Mouse (Mus musculus) midbrain, embryonic 12.5 days (tissue): Measurements from ENCODE around the gene Efnb2. TPM values are rescaled to one million over a fixed set of nuclear protein-coding genes. Genes with fewer than 3 reads are reported as not detected.
A peak's percentile ranks its signal among the peaks of the same experiment; 100 is the strongest.

Experiments used
- ATAC-seq: fragments of 200-750 bp; cut with Nextera tagmentation; 2 replicates; pipeline ENCODE4 v1.8.0; 2017; ENCODE audit warnings: low read depth, moderate TSS enrichment, moderate library complexity; ENCODE audit not compliant: low FRiP score
- H3K27ac ChIP-seq: fragments of 300-500 bp; sonication (generic); replicated peaks from 2 replicates; pipeline ENCODE4 v1.5.1; 2016; ENCODE audit warnings: mild to moderate bottlenecking
- H3K27me3 ChIP-seq: fragments of 300-500 bp; sonication (generic); 2 replicates; pipeline ENCODE4 v1.6.1; 2016; ENCODE audit warnings: mild to moderate bottlenecking
- H3K36me3 ChIP-seq: fragments of 300-500 bp; sonication (generic); 2 replicates; pipeline ENCODE4 v1.6.1; 2016
- H3K4me1 ChIP-seq: fragments of 300-500 bp; sonication (generic); 2 replicates; pipeline ENCODE4 v1.6.1; 2016
- H3K4me2 ChIP-seq: fragments of 300-500 bp; sonication (generic); replicated peaks from 2 replicates; pipeline ENCODE4 v1.6.1; 2016; ENCODE audit warnings: mild to moderate bottlenecking, moderate library complexity
- H3K4me3 ChIP-seq: fragments of 300-500 bp; sonication (generic); 2 replicates; pipeline ENCODE4 v1.5.1; 2016; ENCODE audit warnings: mild to moderate bottlenecking
- H3K9ac ChIP-seq: fragments of 300-500 bp; sonication (generic); replicated peaks from 2 replicates; pipeline ENCODE4 v1.6.1; 2016; ENCODE audit warnings: mild to moderate bottlenecking, moderate library complexity
- H3K9me3 ChIP-seq: fragments of 300-500 bp; sonication (generic); 2 replicates; pipeline ENCODE4 v1.6.1; 2016; ENCODE audit warnings: mild to moderate bottlenecking
- WGBS: fragments of 180-500 bp; shearing (Covaris S2); methylation state at CpG from one replicate; pipeline ENCODE4 v1.1.7; 2016; 5-methylcytosine and 5-hydroxymethylcytosine counted together
- polyA plus RNA-seq: library from polyadenylated mRNA; unstranded; fragments of >200 nt; fragmentation: Nextera tagmentation; extraction: Ambion mirVana; gene quantifications from 2 replicates; pipeline ENCODE4 v1.2.1, GENCODE M21; 2016

The Efnb2 gene
- polyA plus RNA-seq, 1 experiment from 2014 or later: 26.7 TPM

- no peaks in the 10 kb centered on the region for H3K9me3 ChIP-seq
- H3K4me1 ChIP-seq: peaks cover 85% of the 10 kb centered on the region
- ATAC-seq: no peak
- peak overlapping the region; percentile 91; the same call in 1 of the 2 replicates for H3K4me2 ChIP-seq
- WGBS: 62% methylated on average over 5 of the region's 5 CpGs
- H3K4me3 ChIP-seq: no peak overlapping the region
- H3K27ac ChIP-seq: no peak overlapping the region
- H3K9ac ChIP-seq: no peak overlapping the region
- H3K27me3 ChIP-seq: peaks cover 82% of the 10 kb centered on the region
- no peaks in the 10 kb centered on the region for H3K36me3 ChIP-seq
Observed at GRCm38 (mm10) chr8:8653343-8653742, 7.7 kb downstream of the Efnb2 start.

DNA sequence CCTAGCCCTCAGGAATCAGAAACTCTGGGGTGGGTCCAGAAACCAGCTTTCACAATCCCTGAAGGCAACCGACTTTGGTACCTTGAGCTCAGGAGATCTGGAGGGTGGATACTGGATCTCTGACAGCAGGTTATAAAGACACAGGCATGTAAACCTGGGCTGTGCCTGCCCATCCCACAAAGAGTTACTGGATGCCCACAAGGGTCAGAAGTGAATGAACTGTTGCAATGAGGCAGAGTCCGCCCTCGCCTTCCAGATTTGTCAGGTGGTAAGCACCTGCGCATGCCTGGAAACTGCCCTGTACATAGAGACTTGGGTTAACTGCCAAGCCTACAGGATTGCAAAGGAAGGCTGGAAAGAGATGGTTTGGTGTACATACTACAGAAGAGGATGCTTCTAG, 8.7 kb downstream of the Efnb2 start:
- Histone ChIP-seq H3K9me3 (no peaks in the 10 kb centered on the region), H3K36me3 (no peaks in the 10 kb centered on the region), H3K9ac (no peak overlapping the region), H3K4me1 (peaks cover 80% of the 10 kb centered on the region), H3K4me3 (no peak overlapping the region), H3K4me2 (no peak overlapping the region), H3K27me3 (peaks cover 87% of the 10 kb centered on the region), H3K27ac (no peak overlapping the region)
- 92% methylated on average over 4 of the region's 4 CpGs for WGBS
- no peak for ATAC-seq

GRCm38 (mm10) chr8:8649944-8650343, 11.1 kb downstream of the Efnb2 start:
- H3K36me3 ChIP-seq: no peaks in the 10 kb centered on the region
- no peaks in the 10 kb centered on the region for H3K9me3 ChIP-seq
- no peak overlapping the region for H3K9ac ChIP-seq
- H3K4me3 ChIP-seq: no peak overlapping the region
- no peak for ATAC-seq
- peaks cover 65% of the 10 kb centered on the region for H3K4me1 ChIP-seq
- H3K27ac ChIP-seq: no peak overlapping the region
- no peak overlapping the region for H3K4me2 ChIP-seq
- 49% methylated on average over 8 of the region's 8 CpGs for WGBS
- H3K27me3 ChIP-seq: peaks cover 100% of the 10 kb centered on the region

DNA sequence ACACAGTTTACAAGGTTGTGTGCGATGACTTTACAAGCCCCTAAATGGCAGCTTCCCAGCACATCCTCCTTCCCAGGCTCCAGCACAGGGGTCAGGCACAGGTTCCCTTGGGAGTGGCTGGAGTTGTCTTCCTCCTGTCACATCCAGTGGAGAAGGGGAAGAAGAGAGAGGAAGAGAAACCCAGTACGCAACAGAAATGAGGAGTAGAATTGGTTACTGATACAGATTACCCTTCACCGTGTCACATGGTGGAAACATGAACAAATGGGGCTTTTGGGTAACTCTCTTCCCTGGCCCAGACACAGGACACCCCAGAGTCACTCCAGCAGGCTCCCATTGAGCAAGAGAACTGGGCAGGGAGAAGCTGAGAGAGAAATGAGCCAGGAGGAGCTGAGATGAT, 11.5 kb downstream of the Efnb2 start:
- no peak for ATAC-seq
- Histone ChIP-seq H3K27me3 (peaks cover 98% of the 10 kb centered on the region), H3K4me3 (no peak overlapping the region), H3K9ac (no peak overlapping the region), H3K27ac (no peak overlapping the region), H3K4me2 (no peak overlapping the region), H3K9me3 (no peaks in the 10 kb centered on the region), H3K4me1 (peaks cover 62% of the 10 kb centered on the region), H3K36me3 (no peaks in the 10 kb centered on the region)
- WGBS: 95% methylated on average over 3 of the region's 3 CpGs

DNA sequence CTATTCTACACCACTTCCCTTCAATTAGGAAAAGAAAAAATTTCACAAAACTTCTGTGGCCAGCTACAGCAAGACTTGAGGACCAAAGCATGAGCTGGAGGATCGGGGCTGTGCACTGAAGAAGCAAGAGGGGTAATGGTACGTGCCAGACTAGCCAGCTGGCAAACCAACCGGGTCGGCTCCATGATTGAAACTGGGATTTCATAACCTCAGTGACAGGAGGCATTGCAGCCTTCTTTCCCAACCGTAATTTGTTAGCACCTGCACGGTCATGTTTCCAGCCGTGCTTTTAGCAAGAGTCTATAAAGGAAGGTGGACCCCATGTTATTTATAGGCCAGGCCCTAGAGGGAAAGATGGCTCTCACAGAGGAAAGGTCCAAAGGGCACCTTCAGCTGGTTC, 12.4 kb downstream of the Efnb2 start:
- Histone ChIP-seq H3K27me3 (peaks cover 98% of the 10 kb centered on the region), H3K9ac (no peak overlapping the region), H3K4me1 (peaks cover 62% of the 10 kb centered on the region), H3K27ac (no peak overlapping the region), H3K9me3 (no peaks in the 10 kb centered on the region), H3K36me3 (no peaks in the 10 kb centered on the region), H3K4me3 (no peak overlapping the region), H3K4me2 (no peak overlapping the region)
- no peak for ATAC-seq
- WGBS: 90% methylated on average over 7 of the region's 7 CpGs

DNA sequence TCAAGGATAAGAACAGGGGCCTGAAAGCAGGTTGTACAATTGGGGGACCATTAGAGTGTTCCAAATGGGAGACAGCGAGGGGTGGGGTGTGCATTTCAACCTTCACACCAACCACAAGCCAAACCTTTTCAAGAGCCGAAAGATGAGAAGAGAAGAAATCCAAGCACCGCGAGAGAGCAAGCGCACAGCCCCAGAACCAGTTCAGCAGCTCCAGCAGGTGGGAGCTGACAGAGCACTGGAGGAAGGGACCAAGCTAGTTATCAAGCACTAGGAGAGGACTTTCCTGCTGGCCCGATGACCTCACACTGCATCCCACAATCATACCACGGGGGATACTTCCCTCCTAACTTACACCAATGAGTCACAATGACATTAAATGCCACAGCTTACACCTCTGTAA, 13.2 kb downstream of the Efnb2 start:
- no peaks in the 10 kb centered on the region for H3K9me3 ChIP-seq
- WGBS: 89% methylated on average over 7 of the region's 7 CpGs
- H3K4me3 ChIP-seq: no peak overlapping the region
- H3K27me3 ChIP-seq: peaks cover 98% of the 10 kb centered on the region
- no peak overlapping the region for H3K9ac ChIP-seq
- H3K27ac ChIP-seq: no peak overlapping the region
- ATAC-seq: no peak
- no peak overlapping the region for H3K4me2 ChIP-seq
- no peaks in the 10 kb centered on the region for H3K36me3 ChIP-seq
- H3K4me1 ChIP-seq: peaks cover 54% of the 10 kb centered on the region; the same call in 1 of the 2 replicates

- WGBS: 79% methylated on average over 3 of the region's 3 CpGs
- no peaks in the 10 kb centered on the region for H3K9me3 ChIP-seq
- ATAC-seq: no peak
- no peak overlapping the region for H3K4me3 ChIP-seq
- H3K4me1 ChIP-seq: peaks cover 49% of the 10 kb centered on the region; the same call in 1 of the 2 replicates
- H3K27ac ChIP-seq: no peak overlapping the region
- peaks cover 98% of the 10 kb centered on the region for H3K27me3 ChIP-seq
- no peak overlapping the region for H3K4me2 ChIP-seq
- no peak overlapping the region for H3K9ac ChIP-seq
- H3K36me3 ChIP-seq: no peaks in the 10 kb centered on the region
Observed at GRCm38 (mm10) chr8:8647319-8647718, 13.7 kb downstream of the Efnb2 start.

- Histone ChIP-seq H3K4me2 (no peak overlapping the region), H3K9ac (no peak overlapping the region), H3K27ac (no peak overlapping the region), H3K9me3 (no peaks in the 10 kb centered on the region), H3K4me1 (peaks cover 37% of the 10 kb centered on the region; the same call in 1 of the 2 replicates), H3K27me3 (peaks cover 87% of the 10 kb centered on the region), H3K36me3 (no peaks in the 10 kb centered on the region), H3K4me3 (no peak overlapping the region)
- ATAC-seq: no peak
- 84% methylated on average over 11 of the region's 11 CpGs for WGBS
Observed at GRCm38 (mm10) chr8:8644160-8644915, 16.7 kb downstream of the Efnb2 start.

- peaks cover 69% of the 10 kb centered on the region for H3K27me3 ChIP-seq
- H3K4me1 ChIP-seq: peaks cover 27% of the 10 kb centered on the region; the same call in 1 of the 2 replicates
- H3K4me2 ChIP-seq: no peak overlapping the region
- 3% methylated on average over 4 of the region's 4 CpGs for WGBS
- no peak overlapping the region for H3K27ac ChIP-seq
- H3K9ac ChIP-seq: no peak overlapping the region
- ATAC-seq: peak; percentile 39; the same call in 1 of the 2 replicates
- H3K4me3 ChIP-seq: no peak overlapping the region
- no peaks in the 10 kb centered on the region for H3K9me3 ChIP-seq
- H3K36me3 ChIP-seq: no peaks in the 10 kb centered on the region
Observed at GRCm38 (mm10) chr8:8640264-8640588, 20.8 kb downstream of the Efnb2 start.

- no peak for ATAC-seq
- Histone ChIP-seq H3K27me3 (peaks cover 66% of the 10 kb centered on the region), H3K9me3 (no peaks in the 10 kb centered on the region), H3K9ac (no peak overlapping the region), H3K4me3 (no peak overlapping the region), H3K27ac (no peak overlapping the region), H3K36me3 (no peaks in the 10 kb centered on the region), H3K4me2 (no peak overlapping the region), H3K4me1 (peaks cover 25% of the 10 kb centered on the region; the same call in 1 of the 2 replicates)
- 43% methylated on average over 8 of the region's 8 CpGs for WGBS
Observed at GRCm38 (mm10) chr8:8639569-8640263, 21.3 kb downstream of the Efnb2 start.

GRCm38 (mm10) chr8:8631394-8631793, 29.6 kb downstream of the Efnb2 start:
- no peaks in the 10 kb centered on the region for H3K36me3 ChIP-seq
- H3K27ac ChIP-seq: no peak overlapping the region
- H3K4me2 ChIP-seq: no peak overlapping the region
- peaks cover 27% of the 10 kb centered on the region for H3K27me3 ChIP-seq
- no peaks in the 10 kb centered on the region for H3K9me3 ChIP-seq
- no peak overlapping the region for H3K4me3 ChIP-seq
- no peak overlapping the region for H3K9ac ChIP-seq
- no peak for ATAC-seq
- WGBS: 78% methylated on average over 7 of the region's 7 CpGs
- 0 out of 2 replicates have a peak, but pooled peaks cover 9% of the 10 kb centered on the region for H3K4me1 ChIP-seq

- no peak overlapping the region for H3K4me2 ChIP-seq
- H3K4me3 ChIP-seq: no peak overlapping the region
- peaks cover 40% of the 10 kb centered on the region for H3K27me3 ChIP-seq
- ATAC-seq: no peak
- peaks cover 18% of the 10 kb centered on the region for H3K4me1 ChIP-seq
- WGBS: 71% methylated on average over 7 of the region's 7 CpGs
- H3K9ac ChIP-seq: no peak overlapping the region
- H3K9me3 ChIP-seq: no peaks in the 10 kb centered on the region
- peaks cover 18% of the 10 kb centered on the region for H3K36me3 ChIP-seq
- H3K27ac ChIP-seq: no peak overlapping the region
Observed at GRCm38 (mm10) chr8:8624017-8624416, 37.0 kb downstream of the Efnb2 start.
